Mouse (Mus musculus): ENCODE measurements at regions not wholly inside any gene's neighbourhood (a gene's known extent, or its start where the extent isn't known, plus 50 kb on each side); places are given as distances from the start of the nearest gene placed in this dataset.
A peak's percentile ranks its signal among the peaks of the same experiment; 100 is the strongest.

GRCm38 (mm10) chr1:92258026-92258425 is 62.5 kb upstream of the Hdac4 start:
- no peaks in the 10 kb centered on the region for H3K79me2 ChIP-seq (replicated peaks; ENCODE audit: control insufficient read depth, extremely low read depth, insufficient read depth, poor library complexity, severe bottlenecking)
- TF ChIP-seq MAZ (IDR thresholded peaks at IDR 0.05; ENCODE audit: low read depth, low read length), result no peak
- in situ Hi-C loops (cut with MboI; ENCODE audit: low pct_ligation_motif_present, low pct_unique_long_range_greater_than_20kb, low sequenced_read_pairs), result no loop called here
- H3K9me3 ChIP-seq (replicated peaks; ENCODE audit: low read length), result peaks cover 28% of the 10 kb centered on the region
- H3K27ac ChIP-seq (ENCODE audit: insufficient read depth, low read depth), result no peak overlapping the region
- H3K4me1 ChIP-seq (ENCODE audit: control insufficient read depth in 1 of 2, insufficient read depth in 2 of 2), result peaks cover 3 to 15% of the 10 kb centered on the region in 2 experiments
- no peak overlapping the region for H3K4me2 ChIP-seq (ENCODE audit: insufficient read depth, low read depth, poor library complexity, severe bottlenecking)
- dilution Hi-C loops (cut with MboI; ENCODE audit: extremely low pct_ligation_motif_present, extremely low pct_unique_long_range_greater_than_20kb, low sequenced_read_pairs), result no loop called here
- no peak overlapping the region for H3K4me3 ChIP-seq (replicated peaks in 1 of 3; ENCODE audit: low read depth in 2 of 3, low read length in 2 of 3, poor library complexity in 1 of 3)
- H3K36me3 ChIP-seq (replicated peaks in 1 of 2; ENCODE audit: control insufficient read depth in 1 of 2, insufficient read depth in 1 of 2, low read length in 1 of 2), result no peaks in the 10 kb centered on the region
- DNase-seq (ENCODE audit: extremely low read depth), result no peak
- peaks cover 84% of the 10 kb centered on the region for H3K27me3 ChIP-seq (replicated peaks)
- H3K9ac ChIP-seq (ENCODE audit: insufficient read depth, low read depth), result no peak overlapping the region

- no peak overlapping the region for H3K27ac ChIP-seq (ENCODE audit: insufficient read depth, low read depth)
- H3K9ac ChIP-seq (ENCODE audit: insufficient read depth, low read depth), result no peak overlapping the region
- peaks cover 19% of the 10 kb centered on the region for H3K9me3 ChIP-seq (replicated peaks; ENCODE audit: low read length)
- no peaks in the 10 kb centered on the region for H3K36me3 ChIP-seq (replicated peaks in 1 of 2; ENCODE audit: control insufficient read depth in 1 of 2, insufficient read depth in 1 of 2, low read length in 1 of 2)
- dilution Hi-C loops (cut with MboI; ENCODE audit: extremely low pct_ligation_motif_present, extremely low pct_unique_long_range_greater_than_20kb, low sequenced_read_pairs) (no loop called here), in situ Hi-C loops (cut with MboI; ENCODE audit: low pct_ligation_motif_present, low pct_unique_long_range_greater_than_20kb, low sequenced_read_pairs) (no loop called here)
- peaks cover 18 to 50% of the 10 kb centered on the region in 2 experiments for H3K4me1 ChIP-seq (ENCODE audit: control insufficient read depth in 1 of 2, insufficient read depth in 2 of 2)
- peaks cover 71% of the 10 kb centered on the region for H3K27me3 ChIP-seq (replicated peaks)
- peak; percentile 92 for DNase-seq (ENCODE audit: extremely low read depth)
- no peaks in the 10 kb centered on the region for H3K79me2 ChIP-seq (replicated peaks; ENCODE audit: control insufficient read depth, extremely low read depth, insufficient read depth, poor library complexity, severe bottlenecking)
- peak overlapping the region; percentile 30; the same call in 1 of the 2 replicates for H3K4me2 ChIP-seq (ENCODE audit: insufficient read depth, low read depth, poor library complexity, severe bottlenecking)
- no peak overlapping the region for H3K4me3 ChIP-seq (replicated peaks in 1 of 3; ENCODE audit: low read depth in 2 of 3, low read length in 2 of 3, poor library complexity in 1 of 3)
- TF ChIP-seq NELFE (IDR thresholded peaks at IDR 0.05; ENCODE audit: low read depth, low read length) (no peak), ZC3H11A (IDR thresholded peaks at IDR 0.05; ENCODE audit: low read depth, low read length) (no peak), CHD2 (IDR thresholded peaks at IDR 0.05; ENCODE audit: low read length) (no peak), POLR2AphosphoS2 (IDR thresholded peaks at IDR 0.05; ENCODE audit: low read depth, low read length) (no peak), ZKSCAN1 (IDR thresholded peaks at IDR 0.05; ENCODE audit: borderline replicate concordance, low read depth, low read length) (no peak), NRF1 (IDR thresholded peaks at IDR 0.05; ENCODE audit: low read depth, low read length) (no peak), ZMIZ1 (IDR thresholded peaks at IDR 0.05; ENCODE audit: low read depth, low read length) (no peak), MXI1 (IDR thresholded peaks at IDR 0.05; ENCODE audit: low read depth, low read length) (no peak), PAX5 (IDR thresholded peaks at IDR 0.05; ENCODE audit: low read length) (no peak), MYC (IDR thresholded peaks at IDR 0.05; ENCODE audit: low read depth, low read length) (0 out of 2 replicates have a peak, but pooled peaks have one; percentile 23), MAZ (IDR thresholded peaks at IDR 0.05; ENCODE audit: low read depth, low read length) (no peak), JUN (IDR thresholded peaks at IDR 0.05; ENCODE audit: insufficient read depth, low read depth, low read length) (no peak), TBP (conservative IDR thresholded peaks at IDR 0.05; ENCODE audit: low read depth, low read length) (no peak), TCF12 (IDR thresholded peaks at IDR 0.05; ENCODE audit: low read depth, low read length) (peak; percentile 95), MAX (IDR thresholded peaks at IDR 0.05; ENCODE audit: low read length) (peak; percentile 57; the same call in 1 of the 2 replicates), SMC3 (IDR thresholded peaks at IDR 0.05; ENCODE audit: low read depth, low read length) (no peak), BHLHE40 (IDR thresholded peaks at IDR 0.05; ENCODE audit: low read depth, low read length) (peak; percentile 74), USF1 (IDR thresholded peaks at IDR 0.05; ENCODE audit: low read depth, low read length) (no peak), E2F4 (IDR thresholded peaks at IDR 0.05; ENCODE audit: insufficient replicate concordance, low read depth, low read length) (no peak), ELF1 (IDR thresholded peaks at IDR 0.05; ENCODE audit: low read depth, low read length) (no peak), IRF4 (IDR thresholded peaks at IDR 0.05; ENCODE audit: low read depth, low read length) (peak; percentile 82; the same call in 1 of the 2 replicates), KAT2A (IDR thresholded peaks at IDR 0.05; ENCODE audit: insufficient replicate concordance, low read length) (no peak), RCOR1 (conservative IDR thresholded peaks at IDR 0.05; ENCODE audit: low read depth, low read length) (no peak), ZNF384 (IDR thresholded peaks at IDR 0.05; ENCODE audit: low read depth, low read length) (no peak), JUND (conservative IDR thresholded peaks at IDR 0.05; ENCODE audit: low read depth, low read length) (no peak), USF2 (conservative IDR thresholded peaks at IDR 0.05; ENCODE audit: low read depth, low read length) (no peak), MAFK (IDR thresholded peaks at IDR 0.05; ENCODE audit: insufficient replicate concordance, low read length) (0 out of 2 replicates have a peak, but pooled peaks have one; percentile 61), POLR2A (IDR thresholded peaks at IDR 0.05; ENCODE audit: low read depth, low read length) (no peak), CHD1 (IDR thresholded peaks at IDR 0.05; ENCODE audit: low read depth, low read length) (no peak), ETS1 (conservative IDR thresholded peaks at IDR 0.05; ENCODE audit: low read depth, low read length) (peak; percentile 88), RAD21 (IDR thresholded peaks at IDR 0.05; ENCODE audit: low read depth, low read length) (no peak; the same call in 1 of the 2 replicates), CTCF (conservative IDR thresholded peaks at IDR 0.05 in 1 of 2, IDR thresholded peaks at IDR 0.05 in 1 of 2; ENCODE audit: low read depth in 2 of 2, low read length in 2 of 2) (no peak), GABPA (IDR thresholded peaks at IDR 0.05; ENCODE audit: insufficient replicate concordance, low read depth, low read length) (no peak), EP300 (IDR thresholded peaks at IDR 0.05; ENCODE audit: low read length) (peak; percentile 89)
Observed at GRCm38 (mm10) chr1:92253086-92253485, 57.6 kb upstream of the Hdac4 start.

All from CH12.LX (cell line).